Mouse (Mus musculus): ENCODE measurements at regions not wholly inside any gene's neighbourhood (a gene's known extent, or its start where the extent isn't known, plus 50 kb on each side); places are given as distances from the start of the nearest gene placed in this dataset.

DNA sequence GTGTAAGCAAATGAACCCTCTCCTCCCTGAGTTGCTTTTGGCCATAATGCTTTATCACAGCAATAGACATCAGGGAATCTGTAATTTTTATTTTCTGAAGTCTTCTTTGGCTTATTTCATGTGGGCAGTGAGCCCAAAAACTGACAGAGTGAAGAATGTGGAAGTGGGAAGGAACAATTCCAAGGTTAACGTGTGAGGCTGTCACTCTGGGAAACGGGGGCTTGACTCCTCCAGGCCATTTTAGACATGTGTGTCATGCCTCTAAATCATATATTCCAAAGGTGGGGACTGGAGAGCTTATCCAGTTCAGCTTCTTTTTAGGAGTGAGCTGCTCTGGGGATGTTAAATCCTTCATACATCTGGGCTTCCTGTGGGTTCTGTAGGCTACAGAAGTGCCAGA, 68.6 kb upstream of the Pdzrn3 start:
- no peak overlapping the region for H3K27ac ChIP-seq
- H3K4me3 ChIP-seq: no peak overlapping the region
- H3K4me1 ChIP-seq: no peaks in the 10 kb centered on the region
- H3K36me3 ChIP-seq: no peaks in the 10 kb centered on the region
- 75% methylated on average over 2 of the region's 2 CpGs for WGBS
- H3K9me3 ChIP-seq (replicated peaks): no peaks in the 10 kb centered on the region
- ATAC-seq (ENCODE audit: low FRiP score): no peak
- no peak overlapping the region for H3K4me2 ChIP-seq (replicated peaks)
- no peak overlapping the region for H3K9ac ChIP-seq
- no peaks in the 10 kb centered on the region for H3K27me3 ChIP-seq

DNA sequence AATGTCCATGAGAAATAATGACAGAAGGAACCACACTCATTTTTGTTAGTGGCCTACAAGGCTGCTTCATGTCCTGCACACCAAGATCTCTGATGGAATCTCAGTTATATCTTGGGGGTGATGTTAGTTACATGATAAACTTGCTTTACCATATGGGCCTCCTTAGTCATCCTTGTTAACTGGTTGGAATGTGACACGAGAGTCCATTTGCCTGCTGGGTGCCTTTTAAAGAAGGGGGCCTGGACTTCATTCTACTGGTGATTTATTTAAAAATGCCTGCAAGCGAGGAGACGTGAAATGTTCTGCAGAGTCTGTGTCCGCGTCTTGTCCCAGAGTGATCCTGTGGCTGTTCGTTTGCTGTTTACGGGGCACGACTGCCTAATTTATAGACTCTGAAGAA, 55.1 kb upstream of the Pdzrn3 start:
- Histone ChIP-seq H3K36me3 (no peaks in the 10 kb centered on the region), H3K9me3 (replicated peaks) (no peaks in the 10 kb centered on the region), H3K4me3 (no peak overlapping the region), H3K4me1 (no peaks in the 10 kb centered on the region), H3K4me2 (replicated peaks) (no peak overlapping the region), H3K27ac (no peak overlapping the region), H3K27me3 (no peaks in the 10 kb centered on the region), H3K9ac (no peak overlapping the region)
- ATAC-seq (ENCODE audit: low FRiP score): no peak
- 74% methylated on average over 8 of the region's 8 CpGs for WGBS

DNA sequence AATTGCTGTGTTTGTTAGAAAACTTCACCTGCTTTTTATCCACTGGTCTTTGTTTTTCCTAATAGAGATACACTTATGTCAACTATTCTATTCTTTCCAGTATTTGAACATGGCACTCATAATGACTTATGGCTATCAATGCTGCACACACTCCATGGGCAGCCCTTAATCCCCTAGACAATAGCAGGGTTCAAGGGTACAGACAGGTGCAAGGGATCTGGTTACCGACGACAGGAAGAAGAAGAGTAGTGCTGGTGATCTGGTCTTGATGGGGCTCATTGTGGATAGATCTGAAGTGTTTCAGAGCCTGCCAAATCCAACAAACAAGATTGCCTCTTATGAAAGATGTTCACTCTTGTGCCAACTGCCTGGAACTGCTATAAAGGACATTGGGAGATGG, 51.9 kb upstream of the Pdzrn3 start:
- Histone ChIP-seq H3K9ac (no peak overlapping the region), H3K4me3 (no peak overlapping the region), H3K27me3 (no peaks in the 10 kb centered on the region), H3K36me3 (no peaks in the 10 kb centered on the region), H3K4me1 (no peaks in the 10 kb centered on the region), H3K4me2 (replicated peaks) (no peak overlapping the region), H3K9me3 (replicated peaks) (no peaks in the 10 kb centered on the region), H3K27ac (no peak overlapping the region)
- no peak for ATAC-seq (ENCODE audit: low FRiP score)
- 77% methylated on average over 2 of the region's 2 CpGs for WGBS
